Mouse (Mus musculus) right cerebral cortex, adult 18-20 months (tissue): Measurements from ENCODE around the gene Olfr1306.

Experiments
- DNase-seq: peaks from one replicate; pipeline ENCODE4 v3.0.0; 2022; ENCODE audit warnings: mixed read lengths

Gene Olfr1306

GRCm38 (mm10) chr2:111916171-111916570 is at the start of gene Olfr1306:
Gene Olfr1306, minus strand, starts transcription at chr2:111916271.
- DNase-seq: no peak

GRCm38 (mm10) chr2:111964844-111965243 is 48.8 kb upstream of the Olfr1306 start, which contains the start of gene Olfr1308:
Gene Olfr1308, minus strand, starts transcription at chr2:111964944.
- no peak for DNase-seq

GRCm38 (mm10) chr2:111949340-111949739 is 33.3 kb upstream of the Olfr1306 start, which contains the start of gene Olfr1307:
Gene Olfr1307, minus strand, starts transcription at chr2:111949440.
- DNase-seq: no peak

- no peak for DNase-seq
These were observed 39.0 kb downstream of the Olfr1306 start, which contains the start of gene Olfr1305 for GRCm38 (mm10) chr2:111877049-111877448. Gene Olfr1305, minus strand, starts transcription at chr2:111877149.
